Mouse (Mus musculus): Measurements from ENCODE around the gene Fam173b.

The Fam173b gene

GRCm38 (mm10) chr15:31634582-31634981 is 32.9 kb downstream of the Fam173b start:
- no peak for DNase-seq (ENCODE audit: low spot score)

GRCm38 (mm10) chr15:31636091-31636595 is 34.5 kb downstream of the Fam173b start:
- no peak for DNase-seq (ENCODE audit: low spot score)

- no peak for DNase-seq (ENCODE audit: low spot score)
These were observed 45.6 kb downstream of the Fam173b start for GRCm38 (mm10) chr15:31647225-31647624.

- DNase-seq (ENCODE audit: low spot score): no peak
These were observed 46.4 kb downstream of the Fam173b start for GRCm38 (mm10) chr15:31647851-31648569.

- no peak for DNase-seq (ENCODE audit: low spot score)
These were observed 48.0 kb downstream of the Fam173b start for GRCm38 (mm10) chr15:31649691-31650090.

- no peak for DNase-seq (ENCODE audit: low spot score)
These were observed 49.2 kb downstream of the Fam173b start for GRCm38 (mm10) chr15:31650821-31651220.

GRCm38 (mm10) chr15:31660133-31660795 is 58.6 kb downstream of the Fam173b start:
- DNase-seq (ENCODE audit: low spot score): no peak

GRCm38 (mm10) chr15:31660844-31661243 is 59.2 kb downstream of the Fam173b start:
- no peak for DNase-seq (ENCODE audit: low spot score)

- no peak for DNase-seq (ENCODE audit: low spot score)
These were observed 60.1 kb downstream of the Fam173b start for GRCm38 (mm10) chr15:31661802-31662201.

- DNase-seq (ENCODE audit: low spot score): no peak
These were observed 61.4 kb downstream of the Fam173b start for GRCm38 (mm10) chr15:31663074-31663473.
